In the genomic region with DNA sequence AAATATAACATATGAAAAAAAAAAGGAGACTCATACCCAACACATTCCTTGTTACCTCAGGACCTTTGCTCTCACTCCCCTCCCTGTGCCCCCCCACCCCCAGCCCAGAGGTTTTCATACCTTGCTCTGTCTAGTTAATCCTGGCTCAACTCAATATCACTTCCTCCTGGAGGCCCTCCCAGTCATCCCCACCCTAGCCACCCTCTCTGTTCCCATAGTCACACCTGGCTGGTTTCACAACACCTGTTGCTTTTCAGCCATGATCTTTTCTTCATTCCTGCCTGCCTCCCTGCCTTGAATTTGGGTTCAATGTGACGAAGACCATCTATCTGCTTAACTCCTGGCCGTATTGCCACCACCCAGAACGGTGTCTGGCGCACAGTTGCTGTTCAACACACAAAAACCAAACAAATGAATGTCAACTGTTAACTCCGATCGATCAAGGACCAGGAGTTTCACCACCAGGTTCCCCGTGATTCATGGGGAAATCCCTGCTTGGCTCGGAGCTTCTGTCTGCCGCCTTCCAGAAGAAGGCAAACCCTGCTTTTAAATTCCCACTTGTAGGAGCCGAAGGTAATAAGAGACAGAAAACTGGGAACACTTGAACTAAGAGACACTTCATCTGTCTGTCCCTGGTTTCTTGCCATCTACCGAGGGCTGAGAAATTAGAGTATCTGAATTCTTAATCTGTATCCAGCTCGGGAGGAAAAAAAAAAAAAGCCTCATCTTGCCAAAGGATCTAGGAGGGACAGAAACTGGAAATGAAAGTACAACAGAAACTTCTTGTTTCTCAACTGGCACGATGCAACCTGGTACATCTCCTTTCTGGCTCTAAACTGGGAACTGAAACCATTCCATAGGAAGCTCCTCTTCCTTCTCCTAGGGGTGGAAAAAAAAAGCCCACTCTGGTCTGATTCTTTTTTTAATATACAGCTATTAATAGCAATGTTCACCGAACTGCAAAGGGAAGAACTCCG, we compare ENCODE assay signal across 12 mouse cellular contexts. TPM values are rescaled to one million over a fixed set of nuclear protein-coding genes. Genes with fewer than 3 reads are reported as not detected.
A peak's percentile ranks its signal among the peaks of the same experiment; 100 is the strongest.
DNase-seq lines count a peak whose midpoint lies in the region; ATAC-seq and TF ChIP-seq lines count a peak whose summit lies in the region.
"Had no signal": no experiment of that assay in that cellular context is flagged by ENCODE, and none has a peak within 500 bp of the region (broad histone marks: within the 10 kb centered on the region; RNA-seq: fewer than 3 reads in every experiment).

No protein-coding gene starts in this region.

- no peak for ATAC-seq in heart, embryonic 12.5 days (ENCODE audit: insufficient number of reproducible peaks, low FRiP score)
- ATAC-seq in limb, embryonic 15.5 days (ENCODE audit: insufficient number of reproducible peaks, low FRiP score, low TSS enrichment, low read depth): no peak
- ATAC-seq in stomach, embryonic 15.5 days (ENCODE audit: insufficient read depth, low FRiP score, low read depth): no peak; the same call in 1 of the 2 replicates
- no peak for ATAC-seq in hindbrain, embryonic 13.5 days (ENCODE audit: low FRiP score)

- no peaks in the 10 kb centered on the region for H3K9me3 ChIP-seq in heart, embryonic 12.5 days (replicated peaks)
- H3K9me3 ChIP-seq in limb, embryonic 15.5 days: no peaks in the 10 kb centered on the region
- no peaks in the 10 kb centered on the region for H3K9me3 ChIP-seq in stomach, embryonic 15.5 days
- H3K9me3 ChIP-seq in hindbrain, embryonic 13.5 days: no peaks in the 10 kb centered on the region
- H3K9me3 ChIP-seq: kidney, embryonic 15.5 days had no signal

- TF ChIP-seq CTCF in lung, adult 2 months (IDR thresholded peaks at IDR 0.05; ENCODE audit: insufficient read depth, low read length): no peak

- no peaks in the 10 kb centered on the region for H3K27me3 ChIP-seq in heart, embryonic 12.5 days (replicated peaks)
- no peaks in the 10 kb centered on the region for H3K27me3 ChIP-seq in limb, embryonic 15.5 days
- no peaks in the 10 kb centered on the region for H3K27me3 ChIP-seq in stomach, embryonic 15.5 days (replicated peaks)
- H3K27me3 ChIP-seq in hindbrain, embryonic 13.5 days: no peaks in the 10 kb centered on the region
- H3K27me3 ChIP-seq: kidney, embryonic 15.5 days had no signal

- 79% methylated on average over 15 of the region's 15 CpGs for WGBS in heart, embryonic 12.5 days
- whole genome bisulfite sequencing in lung, adult 2 months: 35% methylated on average over 15 of the region's 15 CpGs
- 59% methylated on average over 15 of the region's 15 CpGs for WGBS in limb, embryonic 15.5 days
- 60% methylated on average over 15 of the region's 15 CpGs for WGBS in stomach, embryonic 15.5 days
- WGBS in hindbrain, embryonic 13.5 days: 90% methylated on average over 15 of the region's 15 CpGs

- no peaks in the 10 kb centered on the region for H3K4me1 ChIP-seq in heart, embryonic 12.5 days (replicated peaks)
- H3K4me1 ChIP-seq in lung, adult 2 months (ENCODE audit: control insufficient read depth, insufficient read depth, low read length): no peaks in the 10 kb centered on the region
- H3K4me1 ChIP-seq in limb, embryonic 15.5 days: peaks cover 7% of the 10 kb centered on the region; the same call in 1 of the 2 replicates
- H3K4me1 ChIP-seq in stomach, embryonic 15.5 days: no peaks in the 10 kb centered on the region
- H3K4me1 ChIP-seq in hindbrain, embryonic 13.5 days (replicated peaks): no peaks in the 10 kb centered on the region

- H3K36me3 ChIP-seq in heart, embryonic 12.5 days: no peaks in the 10 kb centered on the region
- no peaks in the 10 kb centered on the region for H3K36me3 ChIP-seq in limb, embryonic 15.5 days
- no peaks in the 10 kb centered on the region for H3K36me3 ChIP-seq in stomach, embryonic 15.5 days
- H3K36me3 ChIP-seq in hindbrain, embryonic 13.5 days: no peaks in the 10 kb centered on the region
- H3K36me3 ChIP-seq: kidney, embryonic 15.5 days had no signal

- no peak overlapping the region for H3K4me3 ChIP-seq in heart, embryonic 12.5 days
- H3K4me3 ChIP-seq in lung, adult 2 months (replicated peaks; ENCODE audit: extremely low read depth, low read depth, low read length): peak overlapping the region; percentile 47
- H3K4me3 ChIP-seq in limb, embryonic 15.5 days: peak overlapping the region; percentile 12
- H3K4me3 ChIP-seq in stomach, embryonic 15.5 days (replicated peaks): 0 out of 2 replicates have a peak overlapping the region, but pooled peaks have one; percentile 0
- H3K4me3 ChIP-seq in hindbrain, embryonic 13.5 days: no peak overlapping the region
- H3K4me3 ChIP-seq: kidney, embryonic 15.5 days; myocyte had no signal

- DNase-seq in heart, adult 8-10 months (ENCODE audit: low spot score): peak; percentile 21
- DNase-seq in lung, adult 2 months: peak; percentile 33
- DNase-seq in lung, postnatal 4 days: no peak
- DNase-seq in left cerebral cortex, adult 11 months (ENCODE audit: low spot score): no peak
- DNase-seq: thymus, adult 18-20 months had no signal

- no peak overlapping the region for H3K9ac ChIP-seq in heart, embryonic 12.5 days
- H3K9ac ChIP-seq in limb, embryonic 15.5 days: no peak overlapping the region
- no peak overlapping the region for H3K9ac ChIP-seq in stomach, embryonic 15.5 days
- no peak overlapping the region for H3K9ac ChIP-seq in hindbrain, embryonic 13.5 days
- H3K9ac ChIP-seq: kidney, embryonic 15.5 days had no signal

- no peak overlapping the region for H3K4me2 ChIP-seq in heart, embryonic 12.5 days
- H3K4me2 ChIP-seq in limb, embryonic 15.5 days: 0 out of 2 replicates have a peak overlapping the region, but pooled peaks have one; percentile 14
- H3K4me2 ChIP-seq in stomach, embryonic 15.5 days: no peak overlapping the region
- no peak overlapping the region for H3K4me2 ChIP-seq in hindbrain, embryonic 13.5 days
- H3K4me2 ChIP-seq: kidney, embryonic 15.5 days had no signal

- H3K27ac ChIP-seq in heart, embryonic 12.5 days (ENCODE audit: poor library complexity, severe bottlenecking): no peak overlapping the region
- H3K27ac ChIP-seq in limb, embryonic 15.5 days: peak overlapping the region; percentile 52; the same call in 1 of the 2 replicates
- H3K27ac ChIP-seq in stomach, embryonic 15.5 days: peak overlapping the region; percentile 21
- no peak overlapping the region for H3K27ac ChIP-seq in hindbrain, embryonic 13.5 days
- H3K27ac ChIP-seq: kidney, embryonic 15.5 days had no signal

- no peak for TF ChIP-seq POLR2A in lung, adult 2 months (IDR thresholded peaks at IDR 0.05; ENCODE audit: borderline replicate concordance, extremely low read depth, low read depth, low read length)

RNA-seq across cellular contexts. Expression of gene Hcar2, which starts 2.6 kb away (rescaled TPM):
- total RNA-seq in heart, adult 8-10 months (2022): 1 to 10 TPM in 1 of 4 experiments, under 1 TPM in 2, not detected in 1; 0.12 to 2.0 (median 0.22) TPM
- polyA plus RNA-seq in heart, embryonic 12.5 days (2016; fragmentation: Nextera tagmentation; extraction: Ambion mirVana): not detected in 2 replicates
- 6.0 and 12.9 TPM in 2 replicates for polyA plus RNA-seq in lung, adult 2 months (2012; rRNA removed)
- 9.0 and 9.4 TPM in 2 replicates for polyA plus RNA-seq in limb, embryonic 15.5 days (2015; fragmentation: Nextera tagmentation; extraction: Ambion mirVana)
- 1.9 and 4.4 TPM in 2 replicates for polyA plus RNA-seq in stomach, embryonic 15.5 days (2015; fragmentation: Nextera tagmentation; extraction: Ambion mirVana)
- not detected in 2 replicates for polyA plus RNA-seq in hindbrain, embryonic 13.5 days (2015; fragmentation: Nextera tagmentation; extraction: Ambion mirVana)
- polyA plus RNA-seq: forebrain, embryonic 11.5 days; myocyte had no signal

RNA-seq across cellular contexts. Expression of gene Hcar1, which starts 17.2 kb away (rescaled TPM):
- total RNA-seq in heart, adult 8-10 months (2022): under 1 TPM; 0.31 to 0.52 (median 0.42) TPM
- polyA plus RNA-seq in heart, embryonic 12.5 days (2016; fragmentation: Nextera tagmentation; extraction: Ambion mirVana): 0.11 and 0.22 TPM in 2 replicates
- polyA plus RNA-seq in lung, adult 2 months (2012; rRNA removed): 1.4 and 2.7 TPM in 2 replicates
- polyA plus RNA-seq in limb, embryonic 15.5 days (2015; fragmentation: Nextera tagmentation; extraction: Ambion mirVana): 0.55 and 0.87 TPM in 2 replicates
- polyA plus RNA-seq in stomach, embryonic 15.5 days (2015; fragmentation: Nextera tagmentation; extraction: Ambion mirVana): 3.8 and 4.6 TPM in 2 replicates
- 0.34 and 0.39 TPM in 2 replicates for polyA plus RNA-seq in hindbrain, embryonic 13.5 days (2015; fragmentation: Nextera tagmentation; extraction: Ambion mirVana)
- polyA plus RNA-seq: myocyte had no signal

RNA-seq across cellular contexts. Expression of gene Denr, which starts 44.3 kb away (rescaled TPM):
- total RNA-seq in heart, adult 8-10 months (2022): 10 to 100 TPM; 45.9 to 52.4 (median 50.6) TPM
- 109 and 120 TPM in 2 replicates for polyA plus RNA-seq in heart, embryonic 12.5 days (2016; fragmentation: Nextera tagmentation; extraction: Ambion mirVana)
- polyA plus RNA-seq in lung, adult 2 months (2012; rRNA removed): 18.7 and 20.3 TPM in 2 replicates
- polyA plus RNA-seq in limb, embryonic 15.5 days (2015; fragmentation: Nextera tagmentation; extraction: Ambion mirVana): 131 and 140 TPM in 2 replicates
- polyA plus RNA-seq in stomach, embryonic 15.5 days (2015; fragmentation: Nextera tagmentation; extraction: Ambion mirVana): 127 and 129 TPM in 2 replicates
- 143 and 146 TPM in 2 replicates for polyA plus RNA-seq in hindbrain, embryonic 13.5 days (2015; fragmentation: Nextera tagmentation; extraction: Ambion mirVana)

Comparison
In these comparisons a context has a peak if more than half of its experiments do, and no peak if none do; other contexts are left out.
1. DNase-seq: peak in heart, adult 8-10 months (single experiment) and lung, adult 2 months (single experiment); none in lung, postnatal 4 days (0 of 2) and left cerebral cortex, adult 11 months (single experiment).
2. H3K27ac ChIP-seq: peak in limb, embryonic 15.5 days (single experiment) and stomach, embryonic 15.5 days (single experiment); none in heart, embryonic 12.5 days (single experiment) and hindbrain, embryonic 13.5 days (single experiment).
3. H3K4me3 ChIP-seq: peak in lung, adult 2 months (single experiment), limb, embryonic 15.5 days (single experiment) and stomach, embryonic 15.5 days (single experiment); none in heart, embryonic 12.5 days (single experiment) and hindbrain, embryonic 13.5 days (single experiment).